Mouse (Mus musculus) limb, embryonic 11.5 days (tissue): ENCODE measurements around the gene Sf3a1. TPM values are rescaled to one million over a fixed set of nuclear protein-coding genes. Genes with fewer than 3 reads are reported as not detected.

Experiments used
- ATAC-seq: fragments of 200-750 bp; cut with Nextera tagmentation; 2 replicates; pipeline ENCODE4 v1.8.0; 2017; ENCODE audit warnings: low read depth; ENCODE audit not compliant: insufficient number of reproducible peaks, low FRiP score, low TSS enrichment
- DNase-seq: peaks from one replicate; pipeline ENCODE4 v3.0.0-alpha.2; 2015; ENCODE audit warnings: low spot score
- H3K27ac ChIP-seq: fragments of 300-500 bp; sonication (generic); replicated peaks from 2 replicates; pipeline ENCODE4 v1.5.1; 2014; ENCODE audit warnings: low read depth, mild to moderate bottlenecking, low read length
- H3K27me3 ChIP-seq: fragments of 300-500 bp; sonication (generic); 2 replicates; pipeline ENCODE4 v1.6.1; 2014; ENCODE audit warnings: mild to moderate bottlenecking, low read length, mixed read lengths; ENCODE audit not compliant: control insufficient read depth, insufficient read depth
- H3K36me3 ChIP-seq: fragments of 300-500 bp; sonication (generic); 2 replicates; pipeline ENCODE4 v1.6.1; 2014; ENCODE audit warnings: mild to moderate bottlenecking, low read length, moderate library complexity, mixed read lengths; ENCODE audit not compliant: control insufficient read depth, insufficient read depth
- H3K4me1 ChIP-seq: fragments of 300-500 bp; sonication (generic); 2 replicates; pipeline ENCODE4 v1.6.1; 2014; ENCODE audit warnings: low read length, mixed read lengths; ENCODE audit not compliant: control insufficient read depth, insufficient read depth
- H3K4me2 ChIP-seq: fragments of 300-500 bp; sonication (generic); 2 replicates; pipeline ENCODE4 v1.6.1; 2014; ENCODE audit warnings: low read depth, mild to moderate bottlenecking, moderate library complexity; ENCODE audit not compliant: severe bottlenecking
- H3K4me3 ChIP-seq: fragments of 300-500 bp; sonication (generic); 2 replicates; pipeline ENCODE4 v1.5.1; 2014; ENCODE audit warnings: low read depth, low read length
- H3K9ac ChIP-seq: fragments of 300-500 bp; sonication (generic); 2 replicates; pipeline ENCODE4 v1.6.1; 2014; ENCODE audit warnings: mild to moderate bottlenecking, low read length
- H3K9me3 ChIP-seq: fragments of 300-500 bp; sonication (generic); 2 replicates; pipeline ENCODE4 v1.6.1; 2016; ENCODE audit warnings: low read length; ENCODE audit not compliant: control insufficient read depth
- WGBS: fragments of 180-500 bp; shearing (Covaris S2); extraction: QIAGEN DNeasy Blood & Tissue Kit; methylation state at CpG from one replicate; pipeline ENCODE4 v1.1.7; 2014; 5-methylcytosine and 5-hydroxymethylcytosine counted together
- polyA plus RNA-seq: library from polyadenylated mRNA; unstranded; fragments of >200 nt; fragmentation: Nextera tagmentation; extraction: Ambion mirVana; gene quantifications from 2 replicates; pipeline ENCODE4 v1.2.1, GENCODE M21; 2014

The Sf3a1 gene
- polyA plus RNA-seq, 1 experiment from 2014 or later = 98.3 TPM

DNA sequence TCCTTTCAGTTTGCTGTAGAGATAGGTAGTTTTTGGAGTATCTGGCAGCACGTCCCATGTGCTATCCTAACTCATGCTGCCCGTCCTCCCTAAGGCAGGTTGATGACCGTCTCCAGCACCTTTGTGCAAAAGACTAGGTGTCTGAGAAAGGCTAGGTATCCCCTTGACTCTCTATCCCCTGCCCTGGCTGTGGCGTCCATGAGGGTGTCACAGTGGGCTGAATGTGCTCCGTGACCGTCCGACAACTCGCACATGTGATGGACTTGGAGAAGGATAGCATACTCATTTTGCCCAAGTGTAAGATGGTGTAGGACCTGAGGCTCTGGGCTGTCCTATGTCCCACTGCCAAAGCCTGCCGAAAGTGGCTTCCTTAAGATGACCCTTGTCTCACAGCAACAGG is 47.5 kb downstream of the Sf3a1 start:
- Histone ChIP-seq H3K9me3 (no peaks in the 10 kb centered on the region), H3K4me1 (no peaks in the 10 kb centered on the region), H3K9ac (no peak overlapping the region), H3K4me3 (no peak overlapping the region), H3K36me3 (no peaks in the 10 kb centered on the region; the same call in 1 of the 2 replicates), H3K27me3 (no peaks in the 10 kb centered on the region), H3K27ac (no peak overlapping the region), H3K4me2 (no peak overlapping the region)
- 95% methylated on average over 9 of the region's 9 CpGs for WGBS
- no peak for DNase-seq
- no peak for ATAC-seq

DNA sequence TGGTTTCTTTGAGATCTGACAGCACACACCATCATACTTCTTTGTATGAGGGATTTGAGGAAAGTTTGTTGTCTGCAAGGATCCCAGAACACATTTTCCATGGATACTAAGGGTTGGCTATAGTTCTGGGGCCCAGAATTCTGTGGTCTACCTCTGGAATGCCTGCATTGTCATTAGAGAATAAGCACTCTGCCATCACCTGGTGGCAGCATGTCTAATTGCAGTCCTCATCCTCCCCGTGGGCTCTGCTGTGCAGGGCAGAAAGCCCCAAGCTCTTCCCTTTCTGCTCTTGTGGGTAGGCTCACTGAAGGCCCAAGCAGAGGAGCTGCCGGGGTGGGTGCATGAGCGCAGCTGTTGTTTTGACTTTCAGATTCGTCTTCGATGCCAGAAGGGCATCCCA is 49.4 kb downstream of the Sf3a1 start:
- no peak overlapping the region for H3K4me3 ChIP-seq
- H3K36me3 ChIP-seq = no peaks in the 10 kb centered on the region; the same call in 1 of the 2 replicates
- WGBS = 80% methylated on average over 5 of the region's 5 CpGs
- ATAC-seq = no peak
- no peaks in the 10 kb centered on the region for H3K9me3 ChIP-seq
- no peak overlapping the region for H3K9ac ChIP-seq
- H3K27me3 ChIP-seq = no peaks in the 10 kb centered on the region
- no peak overlapping the region for H3K27ac ChIP-seq
- DNase-seq = no peak
- H3K4me2 ChIP-seq = no peak overlapping the region
- no peaks in the 10 kb centered on the region for H3K4me1 ChIP-seq

DNA sequence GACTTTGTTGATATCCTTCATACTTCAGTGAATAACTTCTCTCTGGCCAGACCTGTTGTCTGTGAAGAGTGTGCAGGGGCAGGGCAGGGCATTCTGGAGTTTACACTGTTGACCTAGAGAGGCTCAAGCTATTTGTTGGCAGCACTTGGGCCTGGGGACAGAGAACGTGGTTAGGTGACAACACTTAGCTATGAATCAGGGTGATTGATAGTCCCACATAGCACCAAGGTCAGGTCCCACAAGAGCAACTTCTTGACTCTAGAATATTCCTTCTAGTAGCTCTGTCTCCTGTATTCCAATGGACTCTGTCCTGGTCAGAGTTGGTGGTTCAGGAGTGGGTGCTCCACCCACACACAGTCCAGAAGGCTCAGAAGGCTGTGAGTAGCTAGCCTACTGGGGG is 50.6 kb downstream of the Sf3a1 start:
- H3K27ac ChIP-seq = no peak overlapping the region
- 57% methylated on average over 1 of the region's 1 CpGs for WGBS
- H3K27me3 ChIP-seq = no peaks in the 10 kb centered on the region
- H3K4me1 ChIP-seq = no peaks in the 10 kb centered on the region
- no peak overlapping the region for H3K4me2 ChIP-seq
- H3K36me3 ChIP-seq = no peaks in the 10 kb centered on the region; the same call in 1 of the 2 replicates
- ATAC-seq (no peak), DNase-seq (no peak)
- H3K9ac ChIP-seq = no peak overlapping the region
- no peaks in the 10 kb centered on the region for H3K9me3 ChIP-seq
- H3K4me3 ChIP-seq = no peak overlapping the region

DNA sequence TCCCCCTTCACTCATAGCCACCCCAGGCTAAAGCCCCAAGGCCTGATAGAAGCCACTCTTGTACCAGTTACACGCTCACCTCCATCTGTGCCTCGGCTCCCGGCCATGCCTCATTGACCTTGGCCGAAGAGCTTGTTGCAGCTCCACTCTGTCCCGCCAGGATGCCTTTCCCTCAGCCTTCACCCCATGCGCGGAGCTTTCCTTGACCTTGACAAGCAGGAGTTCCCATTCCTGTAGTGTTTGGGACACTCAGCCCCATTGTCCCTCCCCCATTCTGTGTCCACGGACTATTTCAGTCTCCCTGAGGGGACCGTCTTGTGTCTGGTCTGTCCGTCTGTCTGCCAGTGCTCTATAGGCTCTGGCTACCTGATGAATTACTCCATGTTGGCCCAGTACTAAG is 53.0 kb downstream of the Sf3a1 start:
- no peak overlapping the region for H3K4me3 ChIP-seq
- no peak overlapping the region for H3K4me2 ChIP-seq
- WGBS = 92% methylated on average over 10 of the region's 10 CpGs
- no peaks in the 10 kb centered on the region for H3K4me1 ChIP-seq
- no peaks in the 10 kb centered on the region for H3K27me3 ChIP-seq
- H3K27ac ChIP-seq = no peak overlapping the region
- no peaks in the 10 kb centered on the region for H3K9me3 ChIP-seq
- DNase-seq (no peak), ATAC-seq (no peak)
- no peaks in the 10 kb centered on the region; the same call in 1 of the 2 replicates for H3K36me3 ChIP-seq
- H3K9ac ChIP-seq = no peak overlapping the region

DNA sequence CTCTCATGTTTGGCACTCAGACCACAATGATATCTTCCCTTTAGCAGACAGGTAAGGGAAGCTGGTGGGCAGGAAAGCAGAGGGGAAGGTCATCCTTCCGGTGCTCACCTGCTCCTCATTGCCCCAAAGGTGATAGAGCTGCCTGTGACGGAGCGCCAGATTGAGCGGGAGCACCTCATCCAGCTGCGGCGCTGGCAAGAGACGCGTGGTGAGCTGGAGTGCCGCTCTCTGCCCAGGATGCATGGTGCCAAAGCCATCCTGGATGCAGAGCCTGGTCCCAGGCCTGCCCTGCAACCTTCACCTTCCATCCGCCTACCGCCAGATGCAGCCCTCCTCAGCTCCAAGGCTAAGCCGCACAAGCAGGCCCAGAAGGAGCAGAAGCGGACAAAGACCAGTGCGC is 54.4 kb downstream of the Sf3a1 start:
- H3K4me3 ChIP-seq = no peak overlapping the region
- no peak overlapping the region for H3K9ac ChIP-seq
- H3K9me3 ChIP-seq = no peaks in the 10 kb centered on the region
- ATAC-seq (no peak), DNase-seq (no peak)
- H3K27ac ChIP-seq = no peak overlapping the region
- H3K4me2 ChIP-seq = no peak overlapping the region
- H3K36me3 ChIP-seq = no peaks in the 10 kb centered on the region; the same call in 1 of the 2 replicates
- WGBS = 95% methylated on average over 14 of the region's 14 CpGs
- peaks cover 9% of the 10 kb centered on the region for H3K27me3 ChIP-seq
- H3K4me1 ChIP-seq = no peaks in the 10 kb centered on the region

DNA sequence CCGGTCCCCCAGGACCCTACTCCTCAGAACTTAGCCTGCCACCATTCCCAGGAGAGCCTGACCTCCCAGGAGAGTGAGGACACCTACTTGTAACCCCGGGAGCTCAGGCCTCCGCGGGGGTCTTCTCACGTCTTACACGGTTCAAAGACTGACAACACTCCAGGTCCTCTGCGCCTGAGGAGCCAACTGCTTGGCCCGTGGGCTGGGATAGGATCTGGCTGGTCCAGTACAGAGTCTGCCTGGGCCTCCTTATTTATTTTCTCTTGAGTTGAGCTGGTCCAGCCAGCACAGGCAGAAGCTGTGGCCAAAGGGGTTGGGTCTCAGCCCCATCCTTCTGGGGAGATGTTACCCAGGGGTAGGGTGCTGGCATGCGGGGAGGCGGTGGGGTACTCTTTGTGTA is 54.9 kb downstream of the Sf3a1 start:
- Histone ChIP-seq H3K4me3 (no peak overlapping the region), H3K36me3 (no peaks in the 10 kb centered on the region; the same call in 1 of the 2 replicates), H3K9ac (no peak overlapping the region), H3K9me3 (no peaks in the 10 kb centered on the region), H3K27me3 (peaks cover 9% of the 10 kb centered on the region), H3K4me1 (no peaks in the 10 kb centered on the region), H3K4me2 (no peak overlapping the region), H3K27ac (no peak overlapping the region)
- WGBS = 79% methylated on average over 10 of the region's 10 CpGs
- no peak for DNase-seq
- ATAC-seq = no peak

DNA sequence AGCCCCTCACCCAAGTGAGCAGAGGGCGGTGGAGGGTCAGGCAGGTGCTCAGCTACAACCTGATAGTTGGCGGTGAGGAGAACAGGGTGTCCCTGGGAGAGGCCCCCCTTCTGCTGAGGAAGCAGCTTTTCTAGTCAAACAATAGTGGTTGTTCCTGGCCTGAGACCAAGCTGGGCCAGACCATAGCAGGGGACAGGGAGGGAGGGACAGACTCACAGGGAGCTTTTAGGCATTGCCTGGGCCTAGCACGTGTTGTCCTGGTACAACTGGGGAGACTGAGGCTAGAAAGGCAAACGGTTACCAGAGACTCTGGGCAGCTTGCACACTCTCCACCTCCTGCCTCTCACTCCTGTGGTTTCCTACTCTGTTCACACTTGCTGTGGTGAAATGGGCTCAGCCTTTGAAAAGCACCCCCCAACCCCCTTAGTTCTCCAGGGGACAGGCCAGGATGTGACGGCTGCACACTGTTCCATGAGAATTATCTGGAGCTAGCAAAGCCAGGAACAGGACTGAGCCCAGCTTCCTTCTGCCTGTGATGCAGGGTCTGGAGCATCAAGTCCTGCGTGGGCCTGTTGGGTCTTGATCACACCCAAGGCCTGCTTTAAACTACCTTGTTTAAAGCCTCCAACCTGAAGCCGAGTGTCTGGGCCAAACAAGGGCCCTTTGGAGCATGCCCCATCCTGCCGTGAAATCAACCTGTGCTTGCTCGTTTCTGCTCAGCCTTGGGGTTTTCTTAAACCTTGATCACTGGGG is 56.3 kb downstream of the Sf3a1 start:
- no peak overlapping the region for H3K9ac ChIP-seq
- peaks cover 9% of the 10 kb centered on the region for H3K27me3 ChIP-seq
- no peak overlapping the region for H3K27ac ChIP-seq
- H3K4me1 ChIP-seq = no peaks in the 10 kb centered on the region
- no peak for DNase-seq
- H3K4me3 ChIP-seq = no peak overlapping the region
- H3K4me2 ChIP-seq = no peak overlapping the region
- no peaks in the 10 kb centered on the region; the same call in 1 of the 2 replicates for H3K36me3 ChIP-seq
- no peaks in the 10 kb centered on the region for H3K9me3 ChIP-seq
- WGBS = 79% methylated on average over 9 of the region's 9 CpGs
- ATAC-seq = no peak

DNA sequence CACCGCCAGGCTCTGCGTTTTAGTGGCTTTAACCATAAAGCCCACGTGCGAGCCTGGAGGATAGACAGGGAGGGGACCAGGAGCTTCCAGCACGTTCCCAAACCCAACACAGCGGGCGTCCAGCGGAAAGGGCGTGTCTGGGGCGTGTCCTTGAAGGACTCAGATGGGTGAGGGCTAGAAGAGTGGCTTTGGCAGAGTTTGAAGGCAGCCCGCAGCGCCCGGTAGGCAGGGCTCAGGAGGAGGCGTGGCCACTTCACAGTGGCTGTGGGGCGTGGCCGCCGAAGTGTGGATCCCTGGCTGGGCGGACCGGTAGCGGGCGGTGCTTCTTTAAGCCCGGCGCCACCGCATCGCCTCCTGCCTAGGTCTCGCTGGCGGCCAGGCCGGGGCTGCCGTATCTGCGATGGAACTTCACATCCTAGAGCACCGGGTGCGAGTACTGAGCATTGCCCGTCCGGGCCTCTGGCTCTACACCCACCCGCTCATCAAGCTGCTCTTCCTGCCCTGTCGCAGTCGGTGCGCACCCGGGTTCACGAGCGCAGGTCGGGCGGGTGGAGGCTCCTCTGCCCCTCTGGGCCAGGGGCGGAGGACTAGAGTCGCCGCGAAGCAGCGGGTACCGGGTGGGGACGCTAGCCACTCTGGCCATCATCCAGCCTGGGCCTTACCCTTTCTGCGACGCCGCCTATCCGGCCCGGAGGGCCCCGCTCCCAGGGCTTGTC is 57.9 kb downstream of the Sf3a1 start, which contains the start of gene Castor1:
TSS of gene Castor1 (plus strand) at position 312 of the 716 bp plus-strand sequence.
- DNase-seq = peak; percentile 82
- Histone ChIP-seq H3K9me3 (no peaks in the 10 kb centered on the region), H3K27ac (no peak within 1 kb of the TSS), H3K4me3 (peak within 1 kb of the TSS; percentile 43), H3K36me3 (no peaks in the 10 kb centered on the region; the same call in 1 of the 2 replicates), H3K4me1 (no peaks in the 10 kb centered on the region), H3K4me2 (peak within 1 kb of the TSS; percentile 84), H3K9ac (peak within 1 kb of the TSS; percentile 13; the same call in 1 of the 2 replicates), H3K27me3 (peaks cover 9% of the 10 kb centered on the region)
- peak; percentile 80 for ATAC-seq
- 2% methylated on average over 56 of the region's 56 CpGs for WGBS
